Mouse (Mus musculus): ENCODE measurements around the gene Dab1.
A peak's percentile ranks its signal among the peaks of the same experiment; 100 is the strongest.

The Dab1 gene

GRCm38 (mm10) chr4:104597490-104598465 is 978.6 kb downstream of the Dab1 start:
- no peak for DNase-seq (ENCODE audit: low spot score)

DNA sequence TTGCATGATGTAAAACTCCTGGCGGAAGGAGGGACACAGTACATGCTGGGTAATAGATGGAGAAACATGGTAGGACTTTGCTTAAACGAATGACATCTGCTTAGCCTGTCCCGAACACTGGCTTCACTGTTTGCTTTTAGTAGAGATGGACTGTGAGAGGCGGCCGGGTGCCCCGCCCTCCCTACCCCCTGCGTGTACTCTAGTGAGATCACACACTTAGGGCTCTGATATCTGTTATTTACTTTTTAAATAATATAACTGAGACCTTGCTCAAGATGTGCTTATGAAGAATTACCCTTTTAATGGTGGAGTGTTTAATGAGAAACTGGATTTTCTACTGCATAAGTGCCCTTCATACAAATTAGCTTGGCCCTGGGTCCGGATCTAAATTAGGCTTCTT is 983.6 kb downstream of the Dab1 start:
- DNase-seq (ENCODE audit: low spot score), result no peak

DNA sequence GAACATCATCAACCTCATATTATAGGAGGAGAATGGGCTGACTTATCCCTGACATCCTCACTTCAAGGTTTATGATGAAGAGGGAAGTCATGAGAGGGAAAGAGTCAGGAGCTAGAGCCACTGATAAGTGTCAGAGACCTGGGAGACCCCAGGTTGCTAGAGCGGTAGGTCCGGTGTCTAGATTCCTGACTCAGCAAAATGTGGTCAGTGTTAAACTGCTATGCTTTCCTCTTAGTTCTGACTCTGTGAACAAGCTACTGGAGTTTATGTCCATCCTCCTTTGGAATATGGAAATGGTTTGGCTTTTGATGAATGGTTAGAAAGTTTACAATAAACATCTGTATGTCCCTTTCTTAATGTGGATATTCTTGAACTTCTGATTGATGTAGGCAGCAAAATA is 985.1 kb downstream of the Dab1 start:
- DNase-seq (ENCODE audit: low spot score), result no peak

DNA sequence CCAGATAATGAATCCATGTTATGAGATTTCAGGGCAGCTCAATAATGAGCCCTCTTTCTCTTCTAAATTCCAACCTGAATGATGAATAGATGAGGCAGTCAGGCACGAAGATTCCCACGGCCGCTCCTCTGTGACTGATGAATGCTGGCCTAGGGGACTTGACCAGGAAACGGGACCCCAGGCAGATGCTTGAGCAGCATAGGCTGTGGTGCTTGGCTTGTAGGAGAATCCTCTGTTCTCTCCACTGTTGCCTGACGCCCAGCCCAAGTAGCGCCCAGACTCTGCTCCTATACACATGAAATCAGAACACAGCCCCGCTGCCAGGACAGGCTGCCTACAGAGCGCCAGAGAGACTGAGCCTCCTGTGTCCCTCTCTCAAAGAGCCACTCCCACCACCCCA is 987.7 kb downstream of the Dab1 start:
- DNase-seq (ENCODE audit: low spot score), result no peak

GRCm38 (mm10) chr4:104607636-104608035 is 988.5 kb downstream of the Dab1 start:
- DNase-seq (ENCODE audit: low spot score), result no peak

- DNase-seq (ENCODE audit: low spot score), result no peak
These were observed 1000.3 kb downstream of the Dab1 start for GRCm38 (mm10) chr4:104619452-104619851.

DNA sequence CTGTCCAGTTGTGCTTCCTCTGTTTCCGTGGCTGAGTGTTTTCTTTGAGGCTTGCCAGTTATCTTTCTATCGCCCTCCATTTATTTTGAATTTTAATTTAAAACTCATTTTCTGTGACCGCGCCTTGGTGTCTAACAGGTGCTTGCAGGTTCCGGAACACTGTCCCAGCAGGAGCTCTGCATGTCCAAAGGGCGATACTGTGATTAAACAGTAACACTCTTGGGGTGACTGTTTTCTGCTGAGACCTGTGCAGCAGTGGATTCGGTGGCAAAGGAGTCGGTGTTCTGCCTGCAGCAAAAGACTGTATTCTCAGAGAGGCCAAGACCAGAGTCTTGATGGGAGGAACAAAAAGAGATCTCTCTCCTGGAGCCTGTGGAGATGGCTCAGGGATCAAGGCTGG is 1006.2 kb downstream of the Dab1 start:
- DNase-seq (ENCODE audit: low spot score), result no peak

DNA sequence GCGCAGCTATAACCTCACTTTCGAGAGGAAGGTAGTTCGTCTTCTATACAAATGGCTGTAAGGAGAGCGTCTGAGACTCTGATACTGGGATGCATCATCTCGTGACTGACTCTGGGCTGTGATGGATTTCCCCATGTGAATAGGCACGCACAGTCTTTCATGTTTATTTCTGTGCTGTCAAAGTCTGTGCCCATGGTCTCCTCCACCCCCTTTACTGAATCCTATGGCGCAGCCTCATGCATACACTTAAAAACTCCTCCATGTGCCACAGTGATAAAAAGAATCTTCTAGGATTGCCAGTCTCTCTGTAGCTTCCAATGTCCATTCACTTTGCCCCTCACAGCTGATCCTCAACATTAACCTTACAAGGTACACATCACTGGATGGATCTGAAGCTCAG is 1009.5 kb downstream of the Dab1 start:
- no peak for DNase-seq (ENCODE audit: low spot score)

DNA sequence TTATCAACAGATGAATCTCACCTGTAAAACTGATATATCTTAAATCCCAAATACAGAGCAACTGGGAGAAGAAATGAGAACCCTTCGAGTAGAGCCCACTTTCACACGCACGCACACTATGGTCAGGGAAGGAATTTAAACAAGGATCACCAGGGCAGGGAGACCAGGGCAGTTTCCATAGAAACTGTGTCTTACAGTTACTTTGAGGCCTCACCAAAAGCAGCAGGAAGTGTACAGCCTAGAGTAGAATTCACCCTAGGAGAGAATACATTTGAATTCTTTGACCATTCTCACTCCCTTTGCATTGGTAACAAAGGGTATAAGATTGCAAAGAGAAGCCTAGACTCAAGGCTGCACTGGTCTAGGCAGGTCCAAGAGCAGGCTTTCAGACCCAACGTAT is 1017.9 kb downstream of the Dab1 start:
- no peak for DNase-seq (ENCODE audit: low spot score)

GRCm38 (mm10) chr4:104640617-104641016 is 1021.5 kb downstream of the Dab1 start:
- no peak for DNase-seq (ENCODE audit: low spot score)

DNA sequence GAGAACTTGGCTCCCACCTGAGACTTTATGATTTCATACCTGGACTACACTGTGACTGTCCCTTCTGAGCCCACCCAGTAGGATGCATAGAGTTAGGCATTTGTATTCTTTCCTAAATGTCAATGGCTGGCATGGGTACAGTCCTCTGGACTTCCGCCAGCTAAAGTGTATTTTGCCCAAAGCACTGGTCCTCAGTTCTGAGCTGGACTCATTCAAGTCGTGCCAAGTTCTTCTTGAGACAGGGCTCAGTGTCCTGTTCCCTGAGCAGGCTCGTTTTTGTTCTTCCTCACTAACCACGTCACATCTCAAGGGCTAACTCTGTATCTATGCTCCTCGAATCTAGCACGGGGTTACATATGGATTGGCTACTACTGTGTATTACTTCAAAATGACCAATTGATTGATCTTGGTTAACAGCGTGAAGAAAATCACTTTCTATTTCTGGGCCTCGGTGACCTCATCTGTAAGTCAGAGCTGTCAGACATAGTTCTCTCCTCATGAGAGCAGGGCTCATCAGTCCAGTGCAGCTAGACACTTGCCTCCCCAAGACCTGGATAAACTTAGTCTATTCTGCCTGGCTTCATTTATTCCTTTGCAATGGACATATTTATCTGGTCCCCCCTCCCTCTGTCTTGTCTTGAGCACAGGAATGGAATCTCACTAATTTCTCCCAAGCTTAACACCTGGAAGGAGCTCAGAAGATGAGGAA is 1023.8 kb downstream of the Dab1 start:
- DNase-seq (ENCODE audit: low spot score), result no peak

GRCm38 (mm10) chr4:104643534-104644356 is 1024.6 kb downstream of the Dab1 start:
- DNase-seq (ENCODE audit: low spot score), result no peak

- DNase-seq (ENCODE audit: low spot score), result no peak
These were observed 1025.1 kb downstream of the Dab1 start for GRCm38 (mm10) chr4:104644357-104644630.

GRCm38 (mm10) chr4:104644862-104645261 is 1025.7 kb downstream of the Dab1 start:
- DNase-seq (ENCODE audit: low spot score), result no peak

DNA sequence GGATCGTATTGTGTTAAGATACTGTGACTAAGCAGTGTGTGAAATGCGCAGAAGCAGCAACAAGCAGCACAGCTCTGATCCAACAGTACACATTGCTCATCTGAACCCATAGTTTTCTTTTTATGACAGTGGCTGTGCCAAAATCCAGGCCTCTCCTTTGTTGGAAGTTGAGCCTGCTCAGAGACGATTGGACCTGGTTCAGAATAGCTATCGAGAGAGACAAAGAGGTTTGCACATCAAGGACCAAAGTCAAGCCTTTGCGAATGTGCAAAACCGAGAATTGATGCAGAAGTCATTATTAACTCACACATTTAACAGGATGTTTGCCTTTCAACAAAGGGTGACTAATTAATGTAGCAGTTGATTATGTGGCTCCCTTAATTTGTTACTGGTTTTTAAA is 1032.6 kb downstream of the Dab1 start:
- DNase-seq (ENCODE audit: low spot score), result no peak

DNA sequence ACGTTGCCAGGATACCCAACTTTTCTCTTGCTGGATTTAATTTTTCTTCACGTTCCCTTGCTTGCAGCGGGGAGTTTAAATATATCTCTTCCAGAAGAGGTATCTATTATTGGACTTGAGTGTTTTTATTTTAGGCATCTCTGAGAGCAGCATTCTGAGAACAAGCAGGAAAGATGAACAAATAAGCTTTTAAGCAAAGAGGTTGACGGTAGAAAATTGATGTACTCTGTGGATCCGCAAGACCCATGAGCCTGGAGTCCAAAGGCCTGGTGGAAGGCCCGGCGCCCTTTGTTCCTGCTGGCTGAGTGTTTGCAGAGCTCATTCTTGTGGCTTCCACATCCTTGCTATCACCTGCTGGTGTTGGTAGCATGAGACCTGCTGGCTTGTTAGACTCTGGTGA is 1037.6 kb downstream of the Dab1 start:
- DNase-seq (ENCODE audit: low spot score), result no peak

GRCm38 (mm10) chr4:104662841-104663614 is 1043.9 kb downstream of the Dab1 start:
- DNase-seq (ENCODE audit: low spot score), result no peak

DNA sequence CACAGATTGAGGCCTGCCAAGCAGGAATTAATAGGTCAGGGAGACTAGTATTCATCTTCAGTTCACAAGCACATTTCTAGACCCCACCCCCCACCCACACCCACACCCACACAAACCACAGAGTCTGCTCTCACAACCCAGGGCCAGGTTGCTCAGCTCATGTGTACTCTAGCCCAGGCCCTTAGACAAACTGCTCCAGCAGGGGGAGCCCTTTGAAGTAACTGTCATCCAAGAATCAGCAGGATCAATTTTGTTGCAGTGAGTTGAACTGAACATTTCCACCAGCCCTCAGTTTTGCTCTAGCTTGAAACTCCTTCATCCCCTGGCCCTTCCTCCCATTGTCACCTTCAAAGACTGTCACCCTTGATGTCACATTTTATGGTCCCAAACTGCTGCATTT is 1046.4 kb downstream of the Dab1 start:
- peak; percentile 1 for DNase-seq (ENCODE audit: low spot score)

DNA sequence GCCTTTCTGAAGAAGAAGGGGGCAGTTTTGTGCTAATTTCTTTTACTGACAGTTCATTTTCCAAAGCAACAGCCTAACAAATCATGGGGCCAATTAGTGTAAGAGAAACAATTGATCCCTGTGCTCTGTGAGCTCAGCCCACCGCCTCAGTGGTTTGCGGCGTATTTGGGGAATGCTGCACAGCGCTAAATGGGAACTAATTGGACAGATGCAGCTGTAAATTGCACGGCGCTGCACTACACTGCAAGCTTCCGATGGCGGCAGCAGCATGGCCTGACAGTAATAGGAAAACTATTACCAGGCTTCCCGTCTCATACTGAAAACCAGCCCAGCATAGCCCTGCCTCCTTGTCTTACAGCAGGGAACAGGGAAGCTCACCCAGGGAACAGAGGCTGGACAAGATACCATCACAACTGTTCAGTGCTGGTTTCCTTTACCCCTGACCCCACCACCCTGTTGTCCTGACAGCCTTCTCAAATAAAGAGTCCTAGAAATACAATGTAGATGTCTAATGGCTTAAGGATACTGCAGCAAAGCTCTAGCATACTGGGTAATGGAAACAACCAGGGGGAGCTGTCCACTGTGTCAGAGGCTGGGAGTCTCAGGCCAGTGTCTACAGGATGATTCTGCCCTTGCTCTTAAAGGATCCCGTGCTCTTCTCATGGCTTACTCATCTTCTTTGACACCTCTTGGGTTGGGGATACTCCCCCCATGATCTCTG is 1047.8 kb downstream of the Dab1 start:
- DNase-seq (ENCODE audit: low spot score), result no peak

DNA sequence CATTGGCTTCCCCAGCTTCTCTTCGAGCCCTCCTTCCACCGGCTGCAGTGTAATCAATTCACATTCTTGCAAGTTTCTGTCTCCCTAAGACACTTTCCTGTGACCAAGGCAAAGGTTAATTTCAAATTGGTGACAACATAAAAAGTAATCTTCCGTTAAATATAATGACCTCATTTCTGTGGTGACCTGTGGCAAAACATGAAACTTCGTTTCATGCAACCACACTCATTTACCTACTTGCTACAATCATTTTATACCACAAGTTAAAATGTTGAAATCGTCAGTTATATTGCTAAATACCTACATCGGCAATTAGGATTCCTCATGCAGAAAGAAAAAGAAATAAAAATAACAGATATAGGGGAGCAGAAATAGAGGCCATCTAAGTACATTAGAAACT is 1048.9 kb downstream of the Dab1 start:
- DNase-seq (ENCODE audit: low spot score), result no peak

DNA sequence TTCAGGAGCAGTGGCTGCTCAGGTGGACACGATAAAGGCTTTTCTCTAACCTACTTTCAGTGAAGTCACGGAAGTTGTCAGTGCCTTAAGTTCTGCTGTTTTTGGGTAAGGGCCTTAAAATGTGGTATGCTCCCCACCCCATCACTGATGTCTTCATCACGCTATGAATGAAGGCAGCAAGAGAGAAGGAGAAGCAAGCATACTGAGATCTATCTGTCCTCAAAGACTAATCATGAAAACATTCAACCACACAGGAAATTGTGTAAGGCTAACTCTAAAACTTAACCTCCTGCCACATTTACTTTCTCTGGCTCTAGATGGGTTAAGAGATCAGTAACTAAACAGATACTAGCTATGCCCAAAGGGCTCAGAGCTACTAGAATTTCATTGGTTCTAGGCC is 1050.2 kb downstream of the Dab1 start:
- no peak for DNase-seq (ENCODE audit: low spot score)

Measured in c-Kit-positive CD71-positive TER-119-positive erythroid progenitor cells, embryonic 14.5 days (primary cell).